Mouse (Mus musculus) ES-Bruce4 (cell line): ENCODE measurements around the gene Mesd. TPM values are rescaled to one million over a fixed set of nuclear protein-coding genes. Genes with fewer than 3 reads are reported as not detected.

Source experiments
- H3K27ac ChIP-seq: 2 replicates; pipeline ENCODE4 v1.5.1; 2012; ENCODE audit warnings: low read length, inconsistent platforms; ENCODE audit not compliant: insufficient read depth
- H3K27me3 ChIP-seq: 2 replicates; pipeline ENCODE4 v1.6.1; 2012; ENCODE audit warnings: mild to moderate bottlenecking, low read length, inconsistent platforms; ENCODE audit not compliant: control insufficient read depth, poor library complexity, insufficient read depth, severe bottlenecking
- H3K36me3 ChIP-seq: 2 replicates; pipeline ENCODE4 v1.6.1; 2012; ENCODE audit warnings: inconsistent platforms, mild to moderate bottlenecking, low read length, moderate library complexity; ENCODE audit not compliant: control insufficient read depth, poor library complexity, insufficient read depth, severe bottlenecking
- H3K4me1 ChIP-seq: one replicate; pipeline ENCODE4 v1.8.1; 2011; ENCODE audit warnings: low read length; ENCODE audit not compliant: control insufficient read depth, insufficient read depth
- H3K4me3 ChIP-seq: 2 replicates; pipeline ENCODE4 v1.5.1; 2011; ENCODE audit warnings: low read depth, mild to moderate bottlenecking, low read length
- H3K9ac ChIP-seq: 2 replicates; pipeline ENCODE4 v1.6.1; 2012; ENCODE audit warnings: low read depth, mild to moderate bottlenecking, inconsistent platforms; ENCODE audit not compliant: poor library complexity, severe bottlenecking
- H3K9me3 ChIP-seq: replicated peaks from 2 replicates; pipeline ENCODE4 v1.6.1; 2012; ENCODE audit warnings: mild to moderate bottlenecking, low read length, inconsistent platforms; ENCODE audit not compliant: control insufficient read depth, poor library complexity, insufficient read depth, severe bottlenecking
- CTCF ChIP-seq: IDR thresholded peaks from one replicate; pipeline ENCODE4 v1.8.1; 2011; ENCODE audit warnings: low read depth, low read length
- EP300 ChIP-seq: IDR thresholded peaks from 2 replicates; pipeline ENCODE4 v1.6.1; 2011; ENCODE audit warnings: low read depth, low read length; ENCODE audit not compliant: insufficient read depth
- POLR2A ChIP-seq: IDR thresholded peaks from one replicate; pipeline ENCODE4 v1.8.1; 2011; ENCODE audit warnings: low read length; ENCODE audit not compliant: insufficient read depth
- polyA plus RNA-seq: library from polyadenylated mRNA; stranded (reverse); fragments of >200 nt; gene quantifications from 2 replicates; pipeline ENCODE4 v1.2.4, GENCODE M21; 2011; ENCODE audit warnings: low read depth; ENCODE audit not compliant: missing spikeins, insufficient read depth, insufficient read length

Mesd gene
- polyA plus RNA-seq, 1 experiment, result 101 TPM

DNA sequence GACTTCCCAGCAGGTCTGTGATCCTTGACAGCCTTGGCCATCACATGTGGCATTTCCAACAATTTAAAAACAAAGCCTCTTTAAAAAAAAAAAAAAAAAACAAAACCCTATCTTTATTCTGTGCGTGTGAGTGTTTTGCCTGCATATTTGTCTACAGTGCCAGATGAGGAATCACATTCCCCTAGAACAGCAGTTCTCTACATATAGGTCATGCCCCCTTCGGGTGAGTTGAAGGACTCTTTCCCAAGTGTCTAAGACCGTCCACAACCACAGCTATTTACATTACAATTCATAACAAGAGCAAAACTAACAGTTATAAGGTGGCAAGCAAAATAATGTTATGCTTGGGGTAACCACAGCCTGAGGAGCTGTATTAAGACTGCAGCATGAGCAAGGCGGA is 17.2 kb downstream of the Mesd start:
- H3K4me1 ChIP-seq, result no peaks in the 10 kb centered on the region
- no peak overlapping the region for H3K27ac ChIP-seq
- no peaks in the 10 kb centered on the region for H3K9me3 ChIP-seq
- H3K36me3 ChIP-seq, result peaks cover 28% of the 10 kb centered on the region
- no peaks in the 10 kb centered on the region for H3K27me3 ChIP-seq
- H3K4me3 ChIP-seq, result no peak overlapping the region
- H3K9ac ChIP-seq, result no peak overlapping the region
- TF ChIP-seq EP300, result no peak
- no peak for TF ChIP-seq CTCF
- no peak for TF ChIP-seq POLR2A

DNA sequence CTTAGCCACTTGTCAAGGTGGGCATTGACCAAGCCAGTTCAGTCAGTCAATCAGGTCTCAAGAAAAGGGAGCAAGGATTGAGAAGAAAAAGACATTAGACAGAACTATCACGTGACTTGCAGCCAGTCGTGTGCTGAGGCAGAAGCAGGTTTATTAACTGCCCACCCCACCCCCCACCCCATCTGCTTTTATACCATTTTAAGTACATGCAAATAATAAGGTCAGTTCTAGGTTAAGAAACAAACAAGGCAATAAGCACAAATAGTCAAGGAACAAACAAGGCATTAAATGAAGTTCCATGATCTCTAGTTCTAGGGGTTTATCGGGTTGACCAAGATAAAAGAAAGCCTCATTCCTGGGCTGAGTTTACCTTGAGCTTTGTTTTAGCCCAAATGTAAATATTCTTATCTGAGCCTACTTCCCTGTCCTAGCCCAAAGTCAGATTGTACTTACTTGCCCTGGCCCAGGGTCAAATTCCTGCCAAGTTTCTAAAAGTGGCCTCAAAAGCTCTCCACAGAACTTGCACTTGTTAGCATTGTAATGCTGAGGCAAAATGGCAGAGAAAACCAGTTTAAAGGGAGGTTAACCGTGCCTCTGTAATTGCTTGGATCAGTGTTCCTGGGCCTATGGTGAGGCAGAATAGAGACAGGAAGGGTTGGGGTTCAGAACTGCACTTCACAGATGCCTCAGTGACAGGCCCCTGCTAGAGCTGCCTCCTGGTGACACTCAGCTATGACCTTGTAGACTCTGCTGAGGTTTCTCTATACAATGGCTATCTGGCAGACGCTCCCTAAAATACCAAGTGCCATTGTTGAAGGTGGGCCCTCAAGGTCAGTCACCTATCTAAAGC is 18.3 kb downstream of the Mesd start:
- Histone ChIP-seq H3K9ac (no peak overlapping the region), H3K4me3 (no peak overlapping the region), H3K36me3 (peaks cover 21% of the 10 kb centered on the region), H3K9me3 (no peaks in the 10 kb centered on the region), H3K27me3 (no peaks in the 10 kb centered on the region), H3K4me1 (no peaks in the 10 kb centered on the region), H3K27ac (peak overlapping the region; percentile 84)
- no peak for TF ChIP-seq POLR2A
- no peak for TF ChIP-seq CTCF
- TF ChIP-seq EP300, result 0 out of 2 replicates have a peak, but pooled peaks have one; percentile 10

DNA sequence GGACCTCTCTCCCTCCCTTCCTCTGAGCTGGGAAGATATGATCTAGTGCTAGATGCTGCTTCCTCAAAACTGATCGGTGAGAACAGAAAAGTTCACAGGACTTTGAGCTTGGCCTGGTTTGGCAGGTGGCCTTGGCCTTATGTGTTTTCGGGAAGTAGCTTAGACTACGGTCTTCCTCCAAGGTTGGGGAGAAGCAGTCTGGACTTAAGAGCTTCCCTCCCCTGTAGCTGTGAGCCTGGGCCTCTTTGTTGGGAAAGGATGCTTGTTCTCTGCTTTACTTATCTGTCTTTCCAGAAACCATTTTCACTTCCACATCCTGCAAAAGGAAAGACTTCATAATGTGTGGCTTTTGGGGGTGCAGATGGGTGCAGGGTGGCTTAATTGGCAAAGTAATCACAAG is 20.6 kb downstream of the Mesd start:
- Histone ChIP-seq H3K36me3 (0 out of 2 replicates have a peak, but pooled peaks cover 4% of the 10 kb centered on the region), H3K4me1 (no peaks in the 10 kb centered on the region), H3K9ac (no peak overlapping the region), H3K27ac (no peak overlapping the region), H3K4me3 (no peak overlapping the region), H3K27me3 (no peaks in the 10 kb centered on the region), H3K9me3 (no peaks in the 10 kb centered on the region)
- no peak for TF ChIP-seq POLR2A
- TF ChIP-seq EP300, result no peak
- TF ChIP-seq CTCF, result no peak

DNA sequence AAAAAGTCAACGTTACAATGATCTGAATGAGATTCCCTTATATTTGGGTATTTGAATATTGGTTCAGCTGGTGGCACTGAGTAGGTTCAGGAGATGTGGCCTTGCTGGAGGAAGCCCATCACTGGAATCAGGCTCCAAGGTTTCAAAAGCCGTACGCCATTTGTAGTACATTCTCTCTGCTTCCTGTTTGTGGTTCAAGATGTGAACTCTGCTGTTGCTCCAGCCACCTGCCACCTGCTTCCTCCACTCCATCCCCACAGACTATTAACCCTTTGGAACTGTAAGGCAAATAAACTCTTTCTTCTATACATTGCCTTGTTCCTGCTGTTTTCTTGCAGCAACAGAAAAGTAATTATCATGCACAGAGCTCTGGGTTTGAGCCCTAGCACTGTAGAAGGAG is 27.6 kb downstream of the Mesd start:
- Histone ChIP-seq H3K27me3 (no peaks in the 10 kb centered on the region), H3K9ac (no peak overlapping the region), H3K27ac (no peak overlapping the region), H3K36me3 (no peaks in the 10 kb centered on the region), H3K4me1 (no peaks in the 10 kb centered on the region), H3K4me3 (no peak overlapping the region), H3K9me3 (no peaks in the 10 kb centered on the region)
- no peak for TF ChIP-seq POLR2A
- TF ChIP-seq EP300, result no peak
- no peak for TF ChIP-seq CTCF

DNA sequence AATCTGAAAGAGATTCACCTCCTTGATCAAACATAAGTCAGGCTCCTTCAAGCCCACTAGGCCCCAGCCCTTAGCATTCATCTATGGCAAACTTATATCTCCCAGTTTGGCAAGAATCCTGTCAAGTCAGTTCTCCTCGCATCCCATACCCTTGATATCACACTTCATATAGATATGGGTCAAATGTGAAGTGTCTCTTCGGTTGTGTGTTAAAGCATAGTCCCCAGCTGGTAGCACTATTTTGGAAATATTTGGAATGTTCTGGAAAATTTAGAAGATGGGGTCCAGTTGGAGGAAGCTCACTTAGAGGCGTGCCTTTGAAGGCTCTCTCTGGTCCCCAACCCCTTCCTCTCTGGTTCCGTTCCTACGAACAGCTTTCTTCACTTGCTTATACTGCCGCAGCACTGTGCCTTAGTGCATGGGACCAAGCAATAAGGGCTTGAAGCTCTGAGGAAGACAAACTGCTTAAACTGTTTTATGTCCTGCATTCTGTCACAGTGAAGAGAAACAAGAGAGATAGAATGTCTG is 29.2 kb downstream of the Mesd start:
- no peaks in the 10 kb centered on the region for H3K9me3 ChIP-seq
- no peaks in the 10 kb centered on the region for H3K27me3 ChIP-seq
- no peak overlapping the region for H3K4me3 ChIP-seq
- H3K27ac ChIP-seq, result no peak overlapping the region
- no peaks in the 10 kb centered on the region for H3K36me3 ChIP-seq
- TF ChIP-seq POLR2A, result no peak
- no peak for TF ChIP-seq CTCF
- no peak for TF ChIP-seq EP300
- H3K4me1 ChIP-seq, result no peaks in the 10 kb centered on the region
- no peak overlapping the region for H3K9ac ChIP-seq

DNA sequence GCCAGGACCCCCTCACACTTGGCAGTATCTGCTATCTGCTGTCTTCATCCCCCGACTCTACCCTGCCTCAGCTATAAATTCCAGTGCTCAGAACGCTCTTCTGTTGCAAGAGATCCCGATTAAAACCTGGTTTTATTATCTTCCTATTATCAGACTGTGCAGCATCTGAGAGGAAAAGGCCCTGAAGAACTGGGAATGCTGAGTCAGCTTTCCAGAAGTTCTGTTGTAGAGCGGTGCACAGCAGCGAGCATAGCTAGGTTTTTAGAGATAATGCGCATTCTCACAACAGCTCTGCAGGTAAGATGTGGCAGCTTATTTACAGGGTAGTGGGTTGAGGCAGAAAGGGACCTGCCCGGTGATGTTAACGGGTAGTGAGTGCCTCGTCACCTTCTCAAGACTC is 29.7 kb downstream of the Mesd start:
- no peaks in the 10 kb centered on the region for H3K36me3 ChIP-seq
- no peaks in the 10 kb centered on the region for H3K4me1 ChIP-seq
- H3K9me3 ChIP-seq, result no peaks in the 10 kb centered on the region
- no peak overlapping the region for H3K9ac ChIP-seq
- H3K27ac ChIP-seq, result no peak overlapping the region
- no peak for TF ChIP-seq POLR2A
- TF ChIP-seq CTCF, result no peak
- no peak for TF ChIP-seq EP300
- no peak overlapping the region for H3K4me3 ChIP-seq
- no peaks in the 10 kb centered on the region for H3K27me3 ChIP-seq
